Comparison of ENCODE assay signal across 23 mouse cellular contexts in genomic region chr7:117480831-117481230, GRCm38 (mm10).
DNase-seq lines count a peak whose midpoint lies in the region; ATAC-seq and TF ChIP-seq lines count a peak whose summit lies in the region.
"Had no signal": no experiment of that assay in that cellular context is flagged by ENCODE, and none has a peak within 500 bp of the region (broad histone marks: within the 10 kb centered on the region; RNA-seq: fewer than 3 reads in every experiment).

No protein-coding gene starts in this region.

- no peak for TF ChIP-seq CTCF in midbrain, postnatal 0 days (IDR thresholded peaks at IDR 0.05)

- H3K4me1 ChIP-seq in forebrain, embryonic 15.5 days, result peaks cover 5% of the 10 kb centered on the region; the same call in 1 of the 2 replicates
- no peaks in the 10 kb centered on the region; the same call in 1 of the 2 replicates for H3K4me1 ChIP-seq in forebrain, embryonic 12.5 days
- no peaks in the 10 kb centered on the region for H3K4me1 ChIP-seq in midbrain, postnatal 0 days (ENCODE audit: insufficient read depth, low read length)
- H3K4me1 ChIP-seq in midbrain, embryonic 14.5 days (ENCODE audit: control insufficient read depth, insufficient read depth, low read length), result peaks cover 3% of the 10 kb centered on the region; the same call in 1 of the 2 replicates
- H3K4me1 ChIP-seq: limb, embryonic 10.5 days had no signal

- no peaks in the 10 kb centered on the region for H3K36me3 ChIP-seq in forebrain, embryonic 15.5 days
- 0 out of 2 replicates have a peak, but pooled peaks cover 10% of the 10 kb centered on the region for H3K36me3 ChIP-seq in forebrain, embryonic 12.5 days (replicated peaks)
- H3K36me3 ChIP-seq in midbrain, postnatal 0 days (ENCODE audit: insufficient read depth, low read length), result no peaks in the 10 kb centered on the region
- H3K36me3 ChIP-seq in midbrain, embryonic 14.5 days (ENCODE audit: control insufficient read depth, insufficient read depth, low read length), result no peaks in the 10 kb centered on the region
- H3K36me3 ChIP-seq in macrophage (ENCODE audit: inconsistent target), result no peaks in the 10 kb centered on the region
- H3K36me3 ChIP-seq: embryonic facial prominence, embryonic 10.5 days; heart, embryonic 10.5 days; limb, embryonic 10.5 days; midbrain, embryonic 15.5 days had no signal

- ATAC-seq in forebrain, embryonic 15.5 days (replicated peaks), result no peak
- no peak for ATAC-seq in forebrain, embryonic 12.5 days (ENCODE audit: low FRiP score)
- ATAC-seq in midbrain, postnatal 0 days (ENCODE audit: low FRiP score), result no peak
- ATAC-seq in midbrain, embryonic 14.5 days (ENCODE audit: low FRiP score, low TSS enrichment), result no peak
- ATAC-seq: hindbrain, embryonic 16.5 days; liver, postnatal 0 days; lung, postnatal 0 days; midbrain, embryonic 15.5 days had no signal

- no peaks in the 10 kb centered on the region for H3K27me3 ChIP-seq in forebrain, embryonic 15.5 days
- no peaks in the 10 kb centered on the region for H3K27me3 ChIP-seq in forebrain, embryonic 12.5 days
- no peaks in the 10 kb centered on the region for H3K27me3 ChIP-seq in midbrain, postnatal 0 days (ENCODE audit: insufficient read depth, low read length)
- H3K27me3 ChIP-seq in midbrain, embryonic 14.5 days (ENCODE audit: control insufficient read depth, insufficient read depth, low read length), result no peaks in the 10 kb centered on the region
- H3K27me3 ChIP-seq: midbrain, embryonic 15.5 days had no signal

- H3K27ac ChIP-seq in forebrain, embryonic 15.5 days (replicated peaks), result peak overlapping the region; percentile 25; the same call in 1 of the 2 replicates
- no peak overlapping the region for H3K27ac ChIP-seq in forebrain, embryonic 12.5 days
- no peak overlapping the region for H3K27ac ChIP-seq in midbrain, postnatal 0 days (ENCODE audit: low read depth, low read length)
- H3K27ac ChIP-seq in midbrain, embryonic 14.5 days (replicated peaks; ENCODE audit: low read depth, low read length), result no peak overlapping the region
- H3K27ac ChIP-seq in macrophage, result peak overlapping the region; percentile 88
- H3K27ac ChIP-seq: embryonic facial prominence, embryonic 10.5 days; heart, embryonic 10.5 days; kidney, postnatal 0 days; limb, embryonic 10.5 days; midbrain, embryonic 15.5 days had no signal

- H3K4me2 ChIP-seq in forebrain, embryonic 15.5 days (replicated peaks), result no peak overlapping the region
- no peak overlapping the region for H3K4me2 ChIP-seq in forebrain, embryonic 12.5 days
- H3K4me2 ChIP-seq in midbrain, postnatal 0 days (ENCODE audit: low read depth, low read length, poor library complexity, severe bottlenecking), result no peak overlapping the region
- H3K4me2 ChIP-seq in midbrain, embryonic 14.5 days (ENCODE audit: low read length), result no peak overlapping the region
- H3K4me2 ChIP-seq: midbrain, embryonic 15.5 days had no signal

- H3K9ac ChIP-seq in forebrain, embryonic 15.5 days (replicated peaks), result no peak overlapping the region
- no peak overlapping the region for H3K9ac ChIP-seq in forebrain, embryonic 12.5 days
- H3K9ac ChIP-seq in midbrain, postnatal 0 days (replicated peaks; ENCODE audit: low read length, poor library complexity, severe bottlenecking), result no peak overlapping the region
- no peak overlapping the region for H3K9ac ChIP-seq in midbrain, embryonic 14.5 days (replicated peaks; ENCODE audit: low read length)
- H3K9ac ChIP-seq: liver, postnatal 0 days; midbrain, embryonic 15.5 days had no signal

- DNase-seq in midbrain, postnatal 0 days (ENCODE audit: low spot score), result peak; percentile 32
- DNase-seq in midbrain, embryonic 14.5 days, result no peak
- no peak for DNase-seq in layer of hippocampus, adult 11-12 months (ENCODE audit: low spot score)
- DNase-seq in embryo, embryonic 11 days, result no peak
- DNase-seq: adrenal gland, postnatal 36 days; cerebellum, adult 9-10 months; liver; liver, postnatal 0 days; right cerebral cortex, adult 18-20 months; right cerebral cortex, postnatal 4 days; thymus, adult 18-20 months; thymus, postnatal 36 days had no signal

- H3K79me2 ChIP-seq in macrophage (ENCODE audit: inconsistent target), result no peaks in the 10 kb centered on the region; the same call in 1 of the 2 replicates

- WGBS in forebrain, embryonic 15.5 days, result 55% methylated on average over 5 of the region's 5 CpGs
- WGBS in forebrain, embryonic 12.5 days, result 85% methylated on average over 5 of the region's 5 CpGs
- WGBS in midbrain, postnatal 0 days, result 49% methylated on average over 5 of the region's 5 CpGs
- 82% methylated on average over 5 of the region's 5 CpGs for WGBS in midbrain, embryonic 14.5 days
- WGBS in macrophage (ENCODE audit: missing documents), result 36% methylated on average over 5 of the region's 5 CpGs

- H3K4me3 ChIP-seq in forebrain, embryonic 15.5 days, result no peak overlapping the region
- H3K4me3 ChIP-seq in forebrain, embryonic 12.5 days (replicated peaks), result no peak overlapping the region
- no peak overlapping the region for H3K4me3 ChIP-seq in midbrain, postnatal 0 days (ENCODE audit: low read depth, low read length)
- H3K4me3 ChIP-seq in midbrain, embryonic 14.5 days (replicated peaks; ENCODE audit: low read depth, low read length), result no peak overlapping the region
- no peak overlapping the region for H3K4me3 ChIP-seq in macrophage (ENCODE audit: inconsistent target)
- H3K4me3 ChIP-seq: embryonic facial prominence, embryonic 10.5 days; heart, embryonic 10.5 days; limb, embryonic 10.5 days; midbrain, embryonic 15.5 days; myocyte had no signal

- H3K9me3 ChIP-seq in forebrain, embryonic 15.5 days, result no peaks in the 10 kb centered on the region
- H3K9me3 ChIP-seq in forebrain, embryonic 12.5 days, result no peaks in the 10 kb centered on the region
- no peaks in the 10 kb centered on the region for H3K9me3 ChIP-seq in midbrain, postnatal 0 days (ENCODE audit: low read length)
- no peaks in the 10 kb centered on the region for H3K9me3 ChIP-seq in midbrain, embryonic 14.5 days (ENCODE audit: control insufficient read depth, low read length)
- H3K9me3 ChIP-seq: embryonic facial prominence, embryonic 10.5 days; heart, embryonic 10.5 days; limb, embryonic 10.5 days; midbrain, embryonic 15.5 days had no signal

Comparison
In these comparisons a context has a peak if more than half of its experiments do, and no peak if none do; other contexts are left out.
1. H3K27ac ChIP-seq: peak in forebrain, embryonic 15.5 days (single experiment) and macrophage (single experiment); none in forebrain, embryonic 12.5 days (single experiment), midbrain, postnatal 0 days (single experiment) and midbrain, embryonic 14.5 days (single experiment).